ENCODE assay signal across 19 mouse cellular contexts in the genomic region with DNA sequence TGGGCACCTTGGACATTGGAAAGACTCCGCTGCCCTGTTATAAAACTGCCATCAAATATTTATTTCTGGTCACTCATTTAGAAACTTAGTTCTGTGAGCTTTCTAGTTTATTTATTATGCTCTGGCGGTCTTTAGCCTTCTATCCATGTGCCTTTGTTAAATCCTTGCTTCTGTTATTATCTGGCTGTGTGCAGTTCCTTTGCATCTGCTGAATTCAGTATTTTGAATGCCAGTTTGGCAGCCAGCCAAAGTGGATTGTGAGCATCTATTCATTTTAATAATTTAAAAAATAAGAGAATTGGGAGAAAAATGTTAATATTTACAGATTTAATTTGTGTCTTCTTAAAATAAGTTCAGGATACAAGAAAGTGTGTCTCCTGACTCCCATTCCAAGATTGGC. TPM values are rescaled to one million over a fixed set of nuclear protein-coding genes. Genes with fewer than 3 reads are reported as not detected.
DNase-seq lines count a peak whose midpoint lies in the region; ATAC-seq and TF ChIP-seq lines count a peak whose summit lies in the region.
"Had no signal": no experiment of that assay in that cellular context is flagged by ENCODE, and none has a peak within 500 bp of the region (broad histone marks: within the 10 kb centered on the region; RNA-seq: fewer than 3 reads in every experiment).

No protein-coding gene starts in this region.

- H3K36me3 ChIP-seq in hindbrain, postnatal 0 days (ENCODE audit: insufficient read depth, low read length): no peaks in the 10 kb centered on the region
- no peaks in the 10 kb centered on the region for H3K36me3 ChIP-seq in hindbrain, embryonic 16.5 days (ENCODE audit: control insufficient read depth, insufficient read depth, low read length)
- H3K36me3 ChIP-seq: embryonic facial prominence, embryonic 12.5 days; hindbrain, embryonic 13.5 days had no signal

- no peak for ATAC-seq in hindbrain, postnatal 0 days
- no peak for ATAC-seq in hindbrain, embryonic 16.5 days
- ATAC-seq: forebrain, embryonic 13.5 days had no signal

- DNase-seq in hindbrain, postnatal 0 days (ENCODE audit: low spot score): peak; percentile 20
- peak; percentile 45 to 48 for DNase-seq in right cerebral cortex, postnatal 10 days (ENCODE audit: low spot score in 2 of 2)
- DNase-seq in right cerebral cortex, postnatal 25 days: no peak
- DNase-seq in brain, adult 2 months (ENCODE audit: low read depth, low spot score): peak; percentile 16
- DNase-seq in lung, postnatal 14 days: no peak
- DNase-seq: adrenal gland, adult 8-10 months; adrenal gland, postnatal 36 days; cerebellum, adult 11-12 months; cerebellum, adult 9-10 months; cerebellum, postnatal 25 days; gastrocnemius, postnatal 36 days; heart, adult 18-20 months; heart, postnatal 14 days had no signal

- no peak overlapping the region for H3K4me3 ChIP-seq in hindbrain, postnatal 0 days (ENCODE audit: low read length)
- H3K4me3 ChIP-seq in hindbrain, embryonic 16.5 days (ENCODE audit: low read length): no peak overlapping the region
- H3K4me3 ChIP-seq: embryonic facial prominence, embryonic 12.5 days; forebrain, embryonic 13.5 days; heart, embryonic 10.5 days; heart, embryonic 15.5 days; hindbrain, embryonic 13.5 days had no signal

- no peak overlapping the region for H3K27ac ChIP-seq in hindbrain, postnatal 0 days
- H3K27ac ChIP-seq in hindbrain, embryonic 16.5 days (ENCODE audit: low read depth, low read length): no peak overlapping the region
- H3K27ac ChIP-seq: embryonic facial prominence, embryonic 12.5 days; forebrain, embryonic 13.5 days; heart, embryonic 10.5 days; heart, embryonic 15.5 days; hindbrain, embryonic 13.5 days had no signal

- H3K9me3 ChIP-seq in hindbrain, postnatal 0 days (ENCODE audit: low read length): no peaks in the 10 kb centered on the region
- no peaks in the 10 kb centered on the region for H3K9me3 ChIP-seq in hindbrain, embryonic 16.5 days (ENCODE audit: control insufficient read depth, low read length)
- H3K9me3 ChIP-seq: embryonic facial prominence, embryonic 12.5 days; forebrain, embryonic 13.5 days; heart, embryonic 10.5 days; heart, embryonic 15.5 days; hindbrain, embryonic 13.5 days had no signal

- WGBS in hindbrain, postnatal 0 days: 66% methylated on average over 2 of the region's 2 CpGs
- WGBS in hindbrain, embryonic 16.5 days: 70% methylated on average over 2 of the region's 2 CpGs

- TF ChIP-seq CTCF in hindbrain, postnatal 0 days (IDR thresholded peaks at IDR 0.05; ENCODE audit: low read depth): no peak

- H3K27me3 ChIP-seq in hindbrain, postnatal 0 days (ENCODE audit: insufficient read depth, low read length): no peaks in the 10 kb centered on the region
- no peaks in the 10 kb centered on the region for H3K27me3 ChIP-seq in hindbrain, embryonic 16.5 days (replicated peaks; ENCODE audit: control insufficient read depth, insufficient read depth, low read length)
- H3K27me3 ChIP-seq: embryonic facial prominence, embryonic 12.5 days; forebrain, embryonic 13.5 days; heart, embryonic 15.5 days had no signal

- H3K4me2 ChIP-seq in hindbrain, postnatal 0 days (ENCODE audit: low read depth, low read length): no peak overlapping the region
- no peak overlapping the region for H3K4me2 ChIP-seq in hindbrain, embryonic 16.5 days (ENCODE audit: low read length)
- H3K4me2 ChIP-seq: embryonic facial prominence, embryonic 12.5 days; forebrain, embryonic 13.5 days; heart, embryonic 15.5 days; hindbrain, embryonic 13.5 days had no signal

- H3K4me1 ChIP-seq in hindbrain, postnatal 0 days (ENCODE audit: insufficient read depth, low read length): peaks cover 4% of the 10 kb centered on the region; the same call in 1 of the 2 replicates
- H3K4me1 ChIP-seq in hindbrain, embryonic 16.5 days (ENCODE audit: control insufficient read depth, insufficient read depth, low read depth, low read length): peaks cover 7% of the 10 kb centered on the region

- H3K9ac ChIP-seq in hindbrain, postnatal 0 days (replicated peaks; ENCODE audit: low read length): no peak overlapping the region
- no peak overlapping the region for H3K9ac ChIP-seq in hindbrain, embryonic 16.5 days (ENCODE audit: low read depth, low read length)
- H3K9ac ChIP-seq: embryonic facial prominence, embryonic 12.5 days; forebrain, embryonic 13.5 days; heart, embryonic 15.5 days; hindbrain, embryonic 13.5 days had no signal

RNA-seq across cellular contexts. Expression of gene Eif5a2, which starts 3.1 kb away (rescaled TPM):
- 23.9 and 26.9 TPM in 2 replicates for total RNA-seq in hindbrain, postnatal 0 days (2014; rRNA removed)
- polyA plus RNA-seq in hindbrain, postnatal 0 days (2015; fragmentation: Nextera tagmentation; extraction: Ambion mirVana): 10.0 and 10.7 TPM in 2 replicates
- polyA plus RNA-seq in hindbrain, embryonic 16.5 days (2015; fragmentation: Nextera tagmentation; extraction: Ambion mirVana): 10.1 and 11.7 TPM in 2 replicates

RNA-seq across cellular contexts. Expression of gene Rpl22l1, which starts 21.1 kb away (rescaled TPM):
- 116 and 157 TPM in 2 replicates for total RNA-seq in hindbrain, postnatal 0 days (2014; rRNA removed)
- polyA plus RNA-seq in hindbrain, postnatal 0 days (2015; fragmentation: Nextera tagmentation; extraction: Ambion mirVana): 341 and 391 TPM in 2 replicates
- 188 and 219 TPM in 2 replicates for polyA plus RNA-seq in hindbrain, embryonic 16.5 days (2015; fragmentation: Nextera tagmentation; extraction: Ambion mirVana)

Comparison
In these comparisons a context has a peak if more than half of its experiments do, and no peak if none do; other contexts are left out.
1. DNase-seq: peak in hindbrain, postnatal 0 days (single experiment), right cerebral cortex, postnatal 10 days (2 of 2) and brain, adult 2 months (single experiment); none in right cerebral cortex, postnatal 25 days (single experiment) and lung, postnatal 14 days (single experiment).